Mouse (Mus musculus) gastrocnemius, postnatal 4 days (tissue): Measurements from ENCODE around the gene Creg2. TPM values are rescaled to one million over a fixed set of nuclear protein-coding genes. Genes with fewer than 3 reads are reported as not detected.
A peak's percentile ranks its signal among the peaks of the same experiment; 100 is the strongest.
"Not testable (repeated sequence)": the region's sequence is repeated elsewhere in the genome, so short reads cannot be mapped to it uniquely, and the experiment has no call there.

Experiments used
- DNase-seq, 2 experiments: peaks; one replicate each; pipeline ENCODE4 v3.0.0; 2021 to 2022; ENCODE audit warnings: low spot score in 2 of 2, mixed read lengths in 2 of 2
- total RNA-seq, 2 experiments: library from RNA; stranded (reverse); gene quantifications; 2 replicates each; pipeline ENCODE4 v1.2.3; 2021

The Creg2 gene
- total RNA-seq, 2 experiments from 2014 or later = 0.10 TPM; not detected in 1

DNA sequence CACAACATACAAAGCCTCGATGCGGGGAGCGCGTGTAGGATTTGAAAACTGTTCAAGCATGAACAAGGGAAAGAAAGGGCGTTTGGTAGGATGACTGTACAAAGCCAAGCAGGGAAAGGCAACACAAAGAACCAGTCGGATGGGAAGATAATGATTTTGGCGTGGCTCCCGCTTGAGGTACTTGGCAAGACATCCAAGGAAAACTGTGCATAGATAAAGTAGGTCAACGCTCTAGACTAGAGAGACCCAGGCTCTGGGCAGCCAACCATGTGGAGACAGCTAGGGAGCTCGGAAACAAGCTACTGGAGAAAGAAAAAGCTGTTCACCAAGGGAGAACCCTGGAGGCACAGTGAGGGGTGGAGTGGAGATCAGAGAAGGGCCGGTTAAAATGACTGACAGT is 52.5 kb downstream of the Creg2 start:
- no peak for DNase-seq

GRCm38 (mm10) chr1:39597135-39597534 is 54.1 kb downstream of the Creg2 start:
- not testable (repeated sequence) for DNase-seq

- no peak for DNase-seq
Observed at GRCm38 (mm10) chr1:39593836-39594235, 57.4 kb downstream of the Creg2 start.

DNA sequence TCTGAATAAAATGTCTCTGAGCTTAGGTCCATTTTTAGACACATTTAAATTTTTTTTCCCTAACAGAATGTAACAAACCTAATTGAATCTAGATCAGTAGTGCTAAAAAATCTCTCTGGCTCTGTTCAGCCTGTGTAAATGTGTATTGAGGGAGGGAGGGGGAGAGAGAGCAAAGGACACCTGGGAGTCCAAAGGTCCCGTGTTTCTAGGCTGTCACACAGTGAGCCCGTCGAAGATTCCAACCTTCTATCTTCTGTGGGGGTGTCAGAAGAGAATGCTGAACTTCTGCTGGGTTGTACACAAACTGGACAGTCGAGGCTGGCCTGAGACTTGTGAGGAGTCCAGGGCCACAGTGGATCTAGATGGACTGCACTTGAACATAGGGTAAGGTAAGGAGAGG is 59.2 kb downstream of the Creg2 start:
- DNase-seq = no peak

GRCm38 (mm10) chr1:39591557-39591956 is 59.7 kb downstream of the Creg2 start:
- not testable (repeated sequence) for DNase-seq

DNA sequence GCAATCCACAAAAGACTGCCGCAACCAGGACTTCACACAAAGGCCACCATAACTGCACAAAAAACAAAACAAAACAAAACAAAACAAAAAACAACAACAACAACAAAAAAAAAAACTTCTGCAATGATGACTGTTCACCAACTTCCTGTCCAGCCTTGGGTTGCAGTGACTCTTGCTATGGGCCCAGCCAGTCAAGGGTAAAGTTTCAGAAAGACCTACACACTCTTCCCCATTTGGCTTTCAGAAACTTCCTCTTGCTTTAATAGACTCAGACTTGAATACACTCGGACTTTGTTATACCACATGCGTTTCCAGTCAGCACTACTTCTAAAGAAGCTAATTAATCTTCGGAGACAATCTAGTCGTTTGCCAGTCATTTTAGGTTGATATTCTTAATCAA is 61.1 kb downstream of the Creg2 start:
- DNase-seq = no peak

- DNase-seq = no peak
Observed at GRCm38 (mm10) chr1:39585416-39585815, 65.9 kb downstream of the Creg2 start.

GRCm38 (mm10) chr1:39583173-39583572 is 68.1 kb downstream of the Creg2 start:
- DNase-seq = no peak

GRCm38 (mm10) chr1:39581215-39581614 is 70.1 kb downstream of the Creg2 start:
- DNase-seq = no peak

GRCm38 (mm10) chr1:39579139-39579538 is 72.1 kb downstream of the Creg2 start:
- DNase-seq = no peak

DNA sequence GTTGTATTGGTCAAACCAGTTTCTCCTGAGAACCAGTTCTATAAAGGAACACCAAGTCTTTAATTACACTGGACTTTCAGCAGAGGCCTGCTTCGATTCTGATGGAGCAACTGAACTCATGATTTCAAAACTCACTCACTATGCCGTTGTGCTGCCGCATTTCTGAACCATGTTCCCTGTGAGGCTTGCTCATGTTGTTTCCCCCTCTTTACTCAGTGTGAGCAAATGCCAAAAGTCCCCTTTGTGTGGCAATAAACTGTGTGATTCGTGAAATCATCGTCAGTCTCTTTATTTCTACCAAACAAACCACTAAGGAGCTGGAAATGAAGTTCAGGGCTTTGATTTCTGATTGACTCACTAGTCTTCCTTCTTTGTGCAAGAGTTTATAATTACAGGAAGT is 72.8 kb downstream of the Creg2 start:
- no peak for DNase-seq

- peak; percentile 95 to 98 for DNase-seq
Observed at GRCm38 (mm10) chr1:39577253-39577705, 74.0 kb downstream of the Creg2 start, which contains the start of gene Rnf149. Gene Rnf149, minus strand, starts transcription at chr1:39577405.

DNA sequence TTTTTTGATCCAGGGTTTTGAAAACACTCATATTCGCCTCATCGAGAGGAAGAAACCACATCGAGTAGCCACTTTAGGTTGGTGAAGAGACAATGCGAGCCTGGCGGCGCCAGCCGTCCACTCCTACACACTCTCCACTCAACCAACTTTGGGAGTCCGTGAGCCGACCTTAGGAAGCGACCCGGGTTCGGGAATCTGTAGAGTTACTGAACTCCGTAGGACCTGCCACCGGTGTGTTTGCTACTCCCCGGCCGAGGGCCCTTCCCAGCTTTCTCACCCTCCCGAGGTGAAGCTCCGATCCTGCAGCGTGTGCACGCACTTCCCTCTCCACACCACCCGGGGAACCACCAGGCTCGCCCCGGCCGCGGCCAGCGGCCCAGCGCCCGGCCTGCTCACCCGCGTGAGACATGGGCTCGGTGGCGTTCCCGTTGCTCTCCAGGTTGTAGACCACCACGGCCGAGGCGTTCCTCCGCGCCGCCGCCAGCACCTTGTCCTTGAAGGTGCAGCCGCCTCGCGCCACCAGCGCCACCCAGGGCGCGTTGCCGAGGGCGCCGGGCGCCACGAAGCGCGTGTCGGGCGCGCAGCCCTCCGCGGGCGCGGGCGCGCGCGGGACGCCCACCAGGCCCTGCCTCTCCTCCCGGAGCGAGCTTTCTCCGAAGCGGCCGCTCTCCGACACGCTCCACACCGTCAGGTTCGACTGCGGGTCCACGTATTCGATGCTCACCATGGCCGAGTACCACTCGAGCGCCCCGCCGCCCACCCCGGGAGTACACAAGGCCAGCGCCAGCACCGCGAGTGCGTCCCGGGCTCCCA is 74.6 kb downstream of the Creg2 start:
- peak; percentile 40 to 71 for DNase-seq

GRCm38 (mm10) chr1:39575778-39576375 is 75.4 kb downstream of the Creg2 start:
- no peak for DNase-seq

DNA sequence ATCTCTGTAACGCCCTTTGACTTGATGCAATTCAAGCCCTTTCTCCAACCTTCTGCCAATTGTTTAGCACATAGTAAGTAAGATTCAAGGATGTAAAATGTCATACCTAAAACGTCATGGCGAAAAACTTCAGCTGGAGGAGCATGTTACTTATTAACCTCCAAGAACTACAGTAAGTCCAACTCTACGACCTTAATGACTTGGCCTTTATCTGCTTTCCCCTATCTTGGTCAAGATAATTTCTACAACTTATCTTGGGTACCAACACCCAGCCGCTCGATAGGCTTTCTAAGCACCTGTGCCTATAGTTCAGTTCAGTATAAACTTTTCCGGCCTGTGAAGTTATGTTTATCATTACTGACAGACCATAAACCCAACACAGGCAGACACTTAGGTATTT is 77.4 kb downstream of the Creg2 start:
- no peak for DNase-seq

DNA sequence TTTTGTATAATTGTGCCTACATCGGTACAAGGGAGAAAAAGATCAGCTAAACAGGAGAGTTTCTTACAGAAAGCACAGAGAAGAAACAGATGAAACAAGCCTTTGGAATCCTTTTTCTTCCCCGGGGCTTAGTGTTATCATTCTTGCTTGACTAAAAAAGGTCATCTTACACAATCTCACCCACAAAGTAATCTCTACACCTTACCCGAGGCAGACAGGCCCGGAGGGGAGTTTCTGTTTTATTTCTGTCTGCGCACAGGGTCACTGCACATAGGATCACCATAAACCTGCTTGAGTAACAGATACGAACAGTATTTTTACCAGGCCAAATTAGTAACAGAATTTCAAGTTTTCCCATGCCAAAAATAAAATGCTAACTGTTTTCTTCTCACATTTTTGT is 79.6 kb downstream of the Creg2 start:
- no peak for DNase-seq

Other genes with a start within 250 kb of the Creg2 start
- 10 to 100 TPM; 21.2 to 21.4 TPM for gene Tbc1d8, start 172.7 kb downstream of the Creg2 start, total RNA-seq
- 10 to 100 TPM; 20.0 to 21.8 TPM for gene Cnot11, start 116.5 kb downstream of the Creg2 start, total RNA-seq
- 10 to 100 TPM; 12.6 to 14.2 TPM for gene Rnf149, start 74.1 kb downstream of the Creg2 start, total RNA-seq
- under 1 TPM in 1 of 2 experiments, not detected in 1; 0.41 TPM for gene Rfx8, start 69.5 kb upstream of the Creg2 start, total RNA-seq
- gene Gm3646, start 153.9 kb upstream of the Creg2 start, total RNA-seq = 1 to 10 TPM in 1 of 2 experiments, not detected in 1; 1.7 TPM
- gene Map4k4, start 249.4 kb upstream of the Creg2 start, total RNA-seq = 100 to 1,000 TPM; 156 to 168 TPM